Mouse (Mus musculus): ENCODE results near the gene Kdm2a. TPM values are rescaled to one million over a fixed set of nuclear protein-coding genes. Genes with fewer than 3 reads are reported as not detected.
A peak's percentile ranks its signal among the peaks of the same experiment; 100 is the strongest.

Gene Kdm2a
- polyA plus RNA-seq, 1 experiment = 20.3 TPM

DNA sequence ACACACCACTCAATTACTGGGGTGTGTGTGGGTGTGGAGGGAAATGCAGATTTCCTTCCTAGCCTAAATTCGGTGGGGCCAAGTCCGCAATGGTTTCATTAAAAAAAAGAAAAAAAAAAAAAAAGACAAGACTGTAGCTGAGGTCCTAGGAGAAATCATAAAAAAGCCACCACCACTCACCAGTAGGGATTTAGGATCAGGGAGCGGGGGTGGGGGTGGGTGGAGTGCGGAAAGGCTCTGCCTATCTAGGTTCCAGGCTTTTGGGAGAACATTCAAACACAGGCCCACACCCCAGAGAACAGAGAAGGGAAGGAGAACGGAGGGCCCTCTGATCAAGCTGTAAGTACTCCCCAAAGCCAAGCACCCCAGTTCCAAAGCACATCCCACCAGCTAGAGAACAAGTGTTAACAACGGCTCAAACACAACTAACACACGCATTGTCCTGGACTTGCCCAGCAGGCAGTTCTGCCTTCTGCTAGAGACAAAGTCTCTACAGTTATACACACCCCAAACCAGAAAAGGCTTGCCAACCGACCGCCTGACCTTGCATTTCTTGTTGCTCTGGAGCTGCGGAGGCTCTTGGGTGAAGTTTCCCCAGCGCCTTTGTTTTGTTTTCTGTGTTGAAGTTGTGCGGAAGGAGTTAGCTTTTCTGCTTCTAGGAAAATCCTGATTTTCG, 64.8 kb downstream of the Kdm2a start:
- Histone ChIP-seq H3K4me2 (ENCODE audit: low read depth) (peak overlapping the region; percentile 98), H3K36me3 (ENCODE audit: control insufficient read depth, insufficient read depth) (peaks cover 21% of the 10 kb centered on the region), H3ac (ENCODE audit: control insufficient read depth, insufficient read length) (peak overlapping the region; percentile 45), H3K27me3 (ENCODE audit: control insufficient read depth, insufficient read depth, insufficient read length) (no peaks in the 10 kb centered on the region), H3K79me2 (ENCODE audit: control insufficient read depth, insufficient read depth) (peaks cover 34% of the 10 kb centered on the region), H3K4me3 (peak overlapping the region; percentile 93)
- TF ChIP-seq TCF3 (IDR thresholded peaks at IDR 0.05; ENCODE audit: insufficient read length, low read depth) = no peak
- TF ChIP-seq CEBPB (IDR thresholded peaks at IDR 0.05; ENCODE audit: insufficient read depth, poor library complexity, severe bottlenecking) = no peak
- no peak for TF ChIP-seq MYOG (IDR thresholded peaks at IDR 0.05; ENCODE audit: control insufficient read depth in 1 of 3, insufficient read depth in 1 of 3, insufficient read length in 2 of 3, low read depth in 2 of 3)

DNA sequence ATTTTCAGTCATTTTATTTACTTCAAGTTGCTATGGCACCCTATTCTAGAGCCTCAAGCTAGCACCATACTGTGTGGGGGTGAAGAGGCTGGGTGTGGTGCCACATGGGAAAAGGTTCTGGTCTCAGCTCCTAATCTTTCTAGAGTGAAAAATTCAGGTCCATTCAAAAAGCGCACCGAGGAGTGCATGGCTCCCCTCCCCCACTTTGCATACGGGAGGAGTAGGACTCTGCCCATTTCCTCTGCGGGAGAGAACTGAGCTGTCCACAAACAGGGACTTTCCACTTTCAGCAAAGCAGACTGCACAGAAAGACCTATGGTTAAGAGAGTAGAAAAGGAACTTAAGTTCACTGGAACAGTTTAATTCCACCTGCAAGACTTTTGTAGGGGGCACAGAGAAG, 65.4 kb downstream of the Kdm2a start:
- Histone ChIP-seq H3K4me3 (peak overlapping the region; percentile 93), H3K27me3 (ENCODE audit: control insufficient read depth, insufficient read depth, insufficient read length) (no peaks in the 10 kb centered on the region), H3K36me3 (ENCODE audit: control insufficient read depth, insufficient read depth) (peaks cover 26% of the 10 kb centered on the region), H3K4me2 (ENCODE audit: low read depth) (peak overlapping the region; percentile 98), H3ac (ENCODE audit: control insufficient read depth, insufficient read length) (peak overlapping the region; percentile 45), H3K79me2 (ENCODE audit: control insufficient read depth, insufficient read depth) (peaks cover 34% of the 10 kb centered on the region)
- TF ChIP-seq MYOD1 (IDR thresholded peaks at IDR 0.05; ENCODE audit: control insufficient read depth in 1 of 3, insufficient read length in 2 of 3, low read depth in 2 of 3) = no peak
- no peak for TF ChIP-seq TCF12 (IDR thresholded peaks at IDR 0.05; ENCODE audit: insufficient read depth, poor library complexity, severe bottlenecking)
- no peak for TF ChIP-seq SRF (IDR thresholded peaks at IDR 0.05; ENCODE audit: control insufficient read depth, insufficient read length, low read depth)
- no peak for TF ChIP-seq MAX (IDR thresholded peaks at IDR 0.05; ENCODE audit: low read depth)
- TF ChIP-seq POLR2AphosphoS2 (IDR thresholded peaks at IDR 0.05; ENCODE audit: insufficient read length, low read depth) = no peak
- TF ChIP-seq USF1 (IDR thresholded peaks at IDR 0.05; ENCODE audit: low read depth) = no peak
- no peak for TF ChIP-seq CEBPB (IDR thresholded peaks at IDR 0.05; ENCODE audit: insufficient read depth, poor library complexity, severe bottlenecking)
- TF ChIP-seq MYOG (IDR thresholded peaks at IDR 0.05; ENCODE audit: control insufficient read depth in 1 of 3, insufficient read depth in 1 of 3, insufficient read length in 2 of 3, low read depth in 2 of 3) = no peak
- TF ChIP-seq REST (IDR thresholded peaks at IDR 0.05; ENCODE audit: insufficient read depth, insufficient read length) = no peak
- TF ChIP-seq POLR2A (IDR thresholded peaks at IDR 0.05; ENCODE audit: insufficient read length, low read depth) = no peak
- TF ChIP-seq TCF3 (IDR thresholded peaks at IDR 0.05; ENCODE audit: insufficient read length, low read depth) = no peak
- TF ChIP-seq E2F4 (IDR thresholded peaks at IDR 0.05; ENCODE audit: insufficient read depth) = no peak

DNA sequence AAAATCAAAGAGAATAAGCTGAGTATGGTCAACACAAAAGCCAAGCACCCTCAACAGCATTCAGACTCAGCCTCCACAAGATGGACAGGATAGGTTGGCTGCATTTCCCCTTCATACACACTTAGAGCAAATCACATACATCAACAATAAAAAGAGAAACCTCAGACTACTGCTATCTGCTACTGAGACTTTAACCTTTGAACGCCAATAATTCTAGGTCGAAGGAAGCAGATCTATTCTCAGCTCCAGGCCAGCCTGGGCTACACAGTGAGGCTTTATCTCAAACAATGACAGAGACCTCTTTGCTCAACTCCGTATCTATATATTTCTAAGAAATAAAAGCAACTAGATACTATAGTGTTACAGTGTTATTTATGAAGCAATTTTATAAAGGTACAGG, 66.8 kb downstream of the Kdm2a start:
- TF ChIP-seq SRF (IDR thresholded peaks at IDR 0.05; ENCODE audit: control insufficient read depth, insufficient read length, low read depth) = no peak
- no peak for TF ChIP-seq POLR2A (IDR thresholded peaks at IDR 0.05; ENCODE audit: insufficient read length, low read depth)
- no peak for TF ChIP-seq E2F4 (IDR thresholded peaks at IDR 0.05; ENCODE audit: insufficient read depth)
- no peak for TF ChIP-seq TCF3 (IDR thresholded peaks at IDR 0.05; ENCODE audit: insufficient read length, low read depth)
- TF ChIP-seq MAX (IDR thresholded peaks at IDR 0.05; ENCODE audit: low read depth) = no peak
- TF ChIP-seq USF1 (IDR thresholded peaks at IDR 0.05; ENCODE audit: low read depth) = no peak
- TF ChIP-seq MYOD1 (IDR thresholded peaks at IDR 0.05; ENCODE audit: control insufficient read depth in 1 of 3, insufficient read length in 2 of 3, low read depth in 2 of 3) = no peak
- TF ChIP-seq TCF12 (IDR thresholded peaks at IDR 0.05; ENCODE audit: insufficient read depth, poor library complexity, severe bottlenecking) = no peak
- TF ChIP-seq REST (IDR thresholded peaks at IDR 0.05; ENCODE audit: insufficient read depth, insufficient read length) = no peak
- TF ChIP-seq MYOG (IDR thresholded peaks at IDR 0.05; ENCODE audit: control insufficient read depth in 1 of 3, insufficient read depth in 1 of 3, insufficient read length in 2 of 3, low read depth in 2 of 3) = no peak
- no peak for TF ChIP-seq CEBPB (IDR thresholded peaks at IDR 0.05; ENCODE audit: insufficient read depth, poor library complexity, severe bottlenecking)
- TF ChIP-seq POLR2AphosphoS2 (IDR thresholded peaks at IDR 0.05; ENCODE audit: insufficient read length, low read depth) = no peak
- Histone ChIP-seq H3K4me2 (ENCODE audit: low read depth) (peak overlapping the region; percentile 98), H3K27me3 (ENCODE audit: control insufficient read depth, insufficient read depth, insufficient read length) (no peaks in the 10 kb centered on the region), H3K79me2 (ENCODE audit: control insufficient read depth, insufficient read depth) (peaks cover 34% of the 10 kb centered on the region), H3K36me3 (ENCODE audit: control insufficient read depth, insufficient read depth) (peaks cover 40% of the 10 kb centered on the region), H3K4me3 (no peak overlapping the region), H3ac (ENCODE audit: control insufficient read depth, insufficient read length) (no peak overlapping the region)

DNA sequence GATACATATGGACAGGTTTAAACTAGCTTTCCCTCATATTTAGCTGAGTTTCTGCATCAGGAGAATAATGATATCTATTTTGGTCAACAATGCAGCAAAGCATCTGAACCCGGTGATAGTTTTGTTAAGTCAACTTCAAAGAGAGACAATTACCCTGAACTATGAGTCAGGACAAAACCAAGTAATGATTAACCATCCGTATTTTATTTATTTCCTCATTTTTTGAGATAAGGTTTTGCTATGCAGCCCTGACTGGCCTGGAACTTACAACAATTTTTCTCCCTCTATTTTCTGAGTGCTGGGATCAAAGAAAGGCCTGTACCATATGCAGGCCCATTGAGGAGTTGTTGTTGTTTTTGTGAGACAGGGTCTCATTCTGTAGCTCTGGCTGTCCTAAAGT, 67.5 kb downstream of the Kdm2a start:
- H3K4me2 ChIP-seq (ENCODE audit: low read depth) = no peak overlapping the region
- no peak overlapping the region for H3ac ChIP-seq (ENCODE audit: control insufficient read depth, insufficient read length)
- TF ChIP-seq TCF12 (IDR thresholded peaks at IDR 0.05; ENCODE audit: insufficient read depth, poor library complexity, severe bottlenecking) (no peak), TCF3 (IDR thresholded peaks at IDR 0.05; ENCODE audit: insufficient read length, low read depth) (no peak), REST (IDR thresholded peaks at IDR 0.05; ENCODE audit: insufficient read depth, insufficient read length) (no peak), USF1 (IDR thresholded peaks at IDR 0.05; ENCODE audit: low read depth) (no peak), POLR2AphosphoS2 (IDR thresholded peaks at IDR 0.05; ENCODE audit: insufficient read length, low read depth) (no peak), POLR2A (IDR thresholded peaks at IDR 0.05; ENCODE audit: insufficient read length, low read depth) (no peak), CEBPB (IDR thresholded peaks at IDR 0.05; ENCODE audit: insufficient read depth, poor library complexity, severe bottlenecking) (no peak), SRF (IDR thresholded peaks at IDR 0.05; ENCODE audit: control insufficient read depth, insufficient read length, low read depth) (no peak), MAX (IDR thresholded peaks at IDR 0.05; ENCODE audit: low read depth) (no peak), MYOG (IDR thresholded peaks at IDR 0.05; ENCODE audit: control insufficient read depth in 1 of 3, insufficient read depth in 1 of 3, insufficient read length in 2 of 3, low read depth in 2 of 3) (no peak), MYOD1 (IDR thresholded peaks at IDR 0.05; ENCODE audit: control insufficient read depth in 1 of 3, insufficient read length in 2 of 3, low read depth in 2 of 3) (no peak), E2F4 (IDR thresholded peaks at IDR 0.05; ENCODE audit: insufficient read depth) (no peak)
- peaks cover 34% of the 10 kb centered on the region for H3K79me2 ChIP-seq (ENCODE audit: control insufficient read depth, insufficient read depth)
- H3K4me3 ChIP-seq = no peak overlapping the region
- H3K27me3 ChIP-seq (ENCODE audit: control insufficient read depth, insufficient read depth, insufficient read length) = no peaks in the 10 kb centered on the region
- H3K36me3 ChIP-seq (ENCODE audit: control insufficient read depth, insufficient read depth) = peaks cover 46% of the 10 kb centered on the region

Data from myocyte (in vitro differentiated cells).